Mouse (Mus musculus): ENCODE results near the gene Hist1h3g. TPM values are rescaled to one million over a fixed set of nuclear protein-coding genes. Genes with fewer than 3 reads are reported as not detected.
A peak's percentile ranks its signal among the peaks of the same experiment; 100 is the strongest.

Gene Hist1h3g
- total and polyA plus RNA-seq, 2 experiments from 2014 or later: 1.4 to 544 TPM

GRCm38 (mm10) chr13:23513517-23513916, 21.7 kb upstream of the Hist1h3g start:
- H3K27ac ChIP-seq: no peak overlapping the region
- H3K4me2 ChIP-seq (ENCODE audit: low read depth, low read length): no peak overlapping the region
- no peaks in the 10 kb centered on the region for H3K9me3 ChIP-seq (ENCODE audit: low read length)
- no peak overlapping the region for H3K4me3 ChIP-seq (ENCODE audit: low read length)
- H3K4me1 ChIP-seq (ENCODE audit: insufficient read depth, low read length): no peaks in the 10 kb centered on the region
- H3K36me3 ChIP-seq (ENCODE audit: insufficient read depth, low read length): no peaks in the 10 kb centered on the region
- 87% methylated on average over 1 of the region's 1 CpGs for WGBS
- TF ChIP-seq CTCF (IDR thresholded peaks at IDR 0.05; ENCODE audit: low read depth): no peak
- H3K27me3 ChIP-seq (ENCODE audit: insufficient read depth, low read length): no peaks in the 10 kb centered on the region
- no peak overlapping the region for H3K9ac ChIP-seq (replicated peaks; ENCODE audit: low read length)
- DNase-seq (ENCODE audit: low spot score): no peak
- ATAC-seq: no peak

- Histone ChIP-seq H3K4me3 (ENCODE audit: low read length) (no peak overlapping the region), H3K36me3 (ENCODE audit: insufficient read depth, low read length) (no peaks in the 10 kb centered on the region), H3K9me3 (ENCODE audit: low read length) (no peaks in the 10 kb centered on the region), H3K4me2 (ENCODE audit: low read depth, low read length) (no peak overlapping the region), H3K4me1 (ENCODE audit: insufficient read depth, low read length) (no peaks in the 10 kb centered on the region), H3K9ac (replicated peaks; ENCODE audit: low read length) (no peak overlapping the region), H3K27me3 (ENCODE audit: insufficient read depth, low read length) (no peaks in the 10 kb centered on the region), H3K27ac (no peak overlapping the region)
- no peak for TF ChIP-seq CTCF (IDR thresholded peaks at IDR 0.05; ENCODE audit: low read depth)
- ATAC-seq: no peak
- 83% methylated on average over 5 of the region's 5 CpGs for WGBS
- no peak for DNase-seq (ENCODE audit: low spot score)
Observed at GRCm38 (mm10) chr13:23515281-23515680, 19.9 kb upstream of the Hist1h3g start.

GRCm38 (mm10) chr13:23515826-23516620, 19.2 kb upstream of the Hist1h3g start:
- ATAC-seq (no peak), DNase-seq (ENCODE audit: low spot score) (no peak)
- Histone ChIP-seq H3K4me3 (ENCODE audit: low read length) (peak overlapping the region; percentile 52), H3K27me3 (ENCODE audit: insufficient read depth, low read length) (no peaks in the 10 kb centered on the region), H3K9me3 (ENCODE audit: low read length) (no peaks in the 10 kb centered on the region), H3K4me2 (ENCODE audit: low read depth, low read length) (peak overlapping the region; percentile 79), H3K4me1 (ENCODE audit: insufficient read depth, low read length) (no peaks in the 10 kb centered on the region), H3K27ac (no peak overlapping the region), H3K9ac (replicated peaks; ENCODE audit: low read length) (no peak overlapping the region; the same call in 1 of the 2 replicates), H3K36me3 (ENCODE audit: insufficient read depth, low read length) (no peaks in the 10 kb centered on the region)
- WGBS: 51% methylated on average over 15 of the region's 15 CpGs
- no peak for TF ChIP-seq CTCF (IDR thresholded peaks at IDR 0.05; ENCODE audit: low read depth)

- H3K9ac ChIP-seq (replicated peaks; ENCODE audit: low read length): no peak overlapping the region
- under 1% methylated on average over 19 of the region's 19 CpGs for WGBS
- H3K9me3 ChIP-seq (ENCODE audit: low read length): no peaks in the 10 kb centered on the region
- DNase-seq (ENCODE audit: low spot score) (peak; percentile 84), ATAC-seq (peak; percentile 75; the same call in 1 of the 2 replicates)
- TF ChIP-seq CTCF (IDR thresholded peaks at IDR 0.05; ENCODE audit: low read depth): no peak
- no peaks in the 10 kb centered on the region for H3K27me3 ChIP-seq (ENCODE audit: insufficient read depth, low read length)
- peak overlapping the region; percentile 52 for H3K4me3 ChIP-seq (ENCODE audit: low read length)
- H3K36me3 ChIP-seq (ENCODE audit: insufficient read depth, low read length): no peaks in the 10 kb centered on the region
- peak overlapping the region; percentile 79 for H3K4me2 ChIP-seq (ENCODE audit: low read depth, low read length)
- no peak overlapping the region for H3K27ac ChIP-seq
- H3K4me1 ChIP-seq (ENCODE audit: insufficient read depth, low read length): no peaks in the 10 kb centered on the region
Observed at GRCm38 (mm10) chr13:23516822-23517602, 18.2 kb upstream of the Hist1h3g start.

GRCm38 (mm10) chr13:23517603-23518294, 17.5 kb upstream of the Hist1h3g start:
- peak overlapping the region; percentile 79 for H3K4me2 ChIP-seq (ENCODE audit: low read depth, low read length)
- no peaks in the 10 kb centered on the region for H3K36me3 ChIP-seq (ENCODE audit: insufficient read depth, low read length)
- H3K4me3 ChIP-seq (ENCODE audit: low read length): peak overlapping the region; percentile 52
- DNase-seq (ENCODE audit: low spot score) (peak; percentile 89), ATAC-seq (peak; percentile 85)
- H3K27ac ChIP-seq: no peak overlapping the region
- 0 out of 2 replicates have a peak overlapping the region, but pooled peaks have one; percentile 30 for H3K9ac ChIP-seq (replicated peaks; ENCODE audit: low read length)
- WGBS: under 1% methylated on average over 27 of the region's 27 CpGs
- no peaks in the 10 kb centered on the region for H3K27me3 ChIP-seq (ENCODE audit: insufficient read depth, low read length)
- no peak for TF ChIP-seq CTCF (IDR thresholded peaks at IDR 0.05; ENCODE audit: low read depth)
- H3K9me3 ChIP-seq (ENCODE audit: low read length): no peaks in the 10 kb centered on the region
- H3K4me1 ChIP-seq (ENCODE audit: insufficient read depth, low read length): no peaks in the 10 kb centered on the region

GRCm38 (mm10) chr13:23518295-23518603, 17.0 kb upstream of the Hist1h3g start:
- ATAC-seq (no peak), DNase-seq (ENCODE audit: low spot score) (no peak)
- no peaks in the 10 kb centered on the region for H3K9me3 ChIP-seq (ENCODE audit: low read length)
- no peaks in the 10 kb centered on the region for H3K36me3 ChIP-seq (ENCODE audit: insufficient read depth, low read length)
- WGBS: under 1% methylated on average over 6 of the region's 6 CpGs
- 0 out of 2 replicates have a peak overlapping the region, but pooled peaks have one; percentile 30 for H3K9ac ChIP-seq (replicated peaks; ENCODE audit: low read length)
- TF ChIP-seq CTCF (IDR thresholded peaks at IDR 0.05; ENCODE audit: low read depth): no peak
- H3K4me3 ChIP-seq (ENCODE audit: low read length): peak overlapping the region; percentile 52
- no peaks in the 10 kb centered on the region for H3K27me3 ChIP-seq (ENCODE audit: insufficient read depth, low read length)
- peak overlapping the region; percentile 79 for H3K4me2 ChIP-seq (ENCODE audit: low read depth, low read length)
- H3K4me1 ChIP-seq (ENCODE audit: insufficient read depth, low read length): no peaks in the 10 kb centered on the region
- H3K27ac ChIP-seq: no peak overlapping the region
